Mouse (Mus musculus) E14TG2a.4 (cell line): Measurements from ENCODE around the gene Hsf2bp.

Source experiments
- H3K27me3 ChIP-seq: 2 replicates; pipeline ENCODE4 v1.6.1; 2014; ENCODE audit warnings: low read length, control low read depth; ENCODE audit not compliant: insufficient read depth
- H3K36me3 ChIP-seq: 2 replicates; pipeline ENCODE4 v1.6.1; 2014; ENCODE audit warnings: low read length, control low read depth; ENCODE audit not compliant: insufficient read depth
- H3K4me1 ChIP-seq: replicated peaks from 2 replicates; pipeline ENCODE4 v1.6.1; 2014; ENCODE audit warnings: low read depth, low read length, control low read depth
- H3K4me3 ChIP-seq: replicated peaks from 2 replicates; pipeline ENCODE4 v1.5.1; 2014; ENCODE audit warnings: mild to moderate bottlenecking, low read length
- H3K9me3 ChIP-seq: 2 replicates; pipeline ENCODE4 v1.6.1; 2014; ENCODE audit warnings: low read length, control low read depth
- CTCF ChIP-seq: conservative IDR thresholded peaks from 2 replicates; pipeline ENCODE4 v1.5.1; 2014; ENCODE audit warnings: low read length
- NANOG ChIP-seq: IDR thresholded peaks from 2 replicates; pipeline ENCODE4 v1.6.1; 2014; ENCODE audit warnings: borderline replicate concordance, low read length, mixed read lengths
- POU5F1 ChIP-seq: IDR thresholded peaks from 2 replicates; pipeline ENCODE4 v1.6.1; 2014; ENCODE audit warnings: low read length, borderline replicate concordance

Hsf2bp gene

GRCm38 (mm10) chr17:31986915-31987314, 49.2 kb downstream of the Hsf2bp start:
- no peaks in the 10 kb centered on the region for H3K27me3 ChIP-seq
- no peak overlapping the region for H3K4me3 ChIP-seq
- no peaks in the 10 kb centered on the region for H3K9me3 ChIP-seq
- H3K36me3 ChIP-seq: peaks cover 78% of the 10 kb centered on the region
- TF ChIP-seq NANOG (no peak), POU5F1 (no peak), CTCF (no peak)
- peaks cover 4% of the 10 kb centered on the region; the same call in 1 of the 2 replicates for H3K4me1 ChIP-seq

- Histone ChIP-seq H3K36me3 (peaks cover 85% of the 10 kb centered on the region), H3K9me3 (no peaks in the 10 kb centered on the region), H3K4me3 (no peak overlapping the region), H3K27me3 (no peaks in the 10 kb centered on the region), H3K4me1 (peaks cover 4% of the 10 kb centered on the region; the same call in 1 of the 2 replicates)
- TF ChIP-seq POU5F1 (no peak), CTCF (no peak), NANOG (no peak)
Measured at GRCm38 (mm10) chr17:31983491-31983890, 52.7 kb downstream of the Hsf2bp start.

GRCm38 (mm10) chr17:31982326-31983190, 53.6 kb downstream of the Hsf2bp start:
- no peak overlapping the region for H3K4me3 ChIP-seq
- H3K27me3 ChIP-seq: no peaks in the 10 kb centered on the region
- no peak for TF ChIP-seq POU5F1
- H3K36me3 ChIP-seq: peaks cover 85% of the 10 kb centered on the region
- no peaks in the 10 kb centered on the region for H3K9me3 ChIP-seq
- H3K4me1 ChIP-seq: peaks cover 4% of the 10 kb centered on the region; the same call in 1 of the 2 replicates

GRCm38 (mm10) chr17:31979888-31980287, 56.3 kb downstream of the Hsf2bp start:
- TF ChIP-seq CTCF (no peak), NANOG (no peak), POU5F1 (no peak)
- peaks cover 13% of the 10 kb centered on the region for H3K4me1 ChIP-seq
- H3K4me3 ChIP-seq: no peak overlapping the region
- peaks cover 88% of the 10 kb centered on the region for H3K36me3 ChIP-seq
- H3K9me3 ChIP-seq: no peaks in the 10 kb centered on the region
- no peaks in the 10 kb centered on the region for H3K27me3 ChIP-seq

GRCm38 (mm10) chr17:31977131-31977530, 59.0 kb downstream of the Hsf2bp start:
- peaks cover 78% of the 10 kb centered on the region for H3K36me3 ChIP-seq
- no peak for TF ChIP-seq NANOG
- TF ChIP-seq POU5F1: no peak
- TF ChIP-seq CTCF: no peak
- H3K4me3 ChIP-seq: no peak overlapping the region
- no peaks in the 10 kb centered on the region for H3K9me3 ChIP-seq
- no peaks in the 10 kb centered on the region for H3K27me3 ChIP-seq
- H3K4me1 ChIP-seq: peaks cover 16% of the 10 kb centered on the region

GRCm38 (mm10) chr17:31976501-31976900, 59.6 kb downstream of the Hsf2bp start:
- no peak overlapping the region for H3K4me3 ChIP-seq
- no peaks in the 10 kb centered on the region for H3K27me3 ChIP-seq
- no peak for TF ChIP-seq CTCF
- no peak for TF ChIP-seq NANOG
- TF ChIP-seq POU5F1: no peak
- no peaks in the 10 kb centered on the region for H3K9me3 ChIP-seq
- peaks cover 73% of the 10 kb centered on the region for H3K36me3 ChIP-seq
- H3K4me1 ChIP-seq: peaks cover 16% of the 10 kb centered on the region

GRCm38 (mm10) chr17:31974694-31975093, 61.5 kb downstream of the Hsf2bp start:
- TF ChIP-seq CTCF (no peak), POU5F1 (no peak), NANOG (no peak)
- no peak overlapping the region for H3K4me3 ChIP-seq
- H3K9me3 ChIP-seq: no peaks in the 10 kb centered on the region
- H3K27me3 ChIP-seq: no peaks in the 10 kb centered on the region
- peaks cover 71% of the 10 kb centered on the region for H3K36me3 ChIP-seq
- H3K4me1 ChIP-seq: peaks cover 16% of the 10 kb centered on the region

- Histone ChIP-seq H3K4me1 (peaks cover 16% of the 10 kb centered on the region), H3K4me3 (no peak overlapping the region), H3K27me3 (no peaks in the 10 kb centered on the region), H3K9me3 (no peaks in the 10 kb centered on the region), H3K36me3 (peaks cover 71% of the 10 kb centered on the region)
- TF ChIP-seq POU5F1 (no peak), NANOG (no peak), CTCF (no peak)
Measured at GRCm38 (mm10) chr17:31973664-31974230, 62.4 kb downstream of the Hsf2bp start.
